Mouse (Mus musculus): ENCODE measurements around the gene Rgl2. TPM values are rescaled to one million over a fixed set of nuclear protein-coding genes. Genes with fewer than 3 reads are reported as not detected.

Gene Rgl2
- polyA plus RNA-seq, 1 experiment, result 171 TPM

GRCm38 (mm10) chr17:33955555-33956214, 26.3 kb downstream of the Rgl2 start, which contains the start of the genes Vps52 and Rps18:
Vps52 (plus strand) TSS chr17:33955812.
Rps18 (minus strand) TSS chr17:33956001.
- peak; percentile 96 to 98 for DNase-seq
- H3K27me3 ChIP-seq (ENCODE audit: control insufficient read depth, insufficient read depth, low read length), result no peaks in the 10 kb centered on the region
- H3K27ac ChIP-seq (ENCODE audit: insufficient read depth, low read length), result peak within 1 kb of the TSS; percentile 83
- H3K4me1 ChIP-seq (ENCODE audit: control insufficient read depth, insufficient read depth, low read length), result no peaks in the 10 kb centered on the region; the same call in 1 of the 2 replicates
- under 1% methylated on average over 50 of the region's 50 CpGs for WGBS
- peak within 1 kb of the TSS; percentile 96 for H3K4me3 ChIP-seq (replicated peaks; ENCODE audit: insufficient read depth, low read depth, low read length)
- no peak for TF ChIP-seq CTCF (IDR thresholded peaks at IDR 0.05; ENCODE audit: borderline replicate concordance, insufficient read depth, low read depth, low read length)
- TF ChIP-seq POLR2A (IDR thresholded peaks at IDR 0.05; ENCODE audit: borderline replicate concordance, insufficient read depth, low read length), result peak; percentile 93

DNA sequence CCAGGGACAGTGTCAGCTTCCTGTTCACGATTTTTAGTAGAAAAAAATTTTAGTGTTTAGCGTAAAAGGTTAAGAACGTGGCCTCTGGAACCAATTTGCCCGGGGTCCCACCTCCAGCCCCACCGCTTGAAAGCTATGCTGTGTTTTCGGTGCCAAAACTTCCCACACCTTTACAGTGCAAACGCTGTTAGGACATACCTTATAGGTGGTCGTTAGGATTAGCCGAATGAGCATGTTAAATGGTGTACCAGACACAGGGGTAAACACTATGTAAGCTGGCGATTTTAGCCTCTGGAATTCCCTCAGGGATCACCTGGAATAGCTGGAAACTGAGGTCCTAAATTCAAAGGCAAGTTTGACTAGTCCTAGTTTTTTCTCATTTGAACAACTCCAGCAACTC, 27.0 kb downstream of the Rgl2 start:
- Histone ChIP-seq H3K4me1 (ENCODE audit: control insufficient read depth, insufficient read depth, low read length) (no peaks in the 10 kb centered on the region; the same call in 1 of the 2 replicates), H3K27me3 (ENCODE audit: control insufficient read depth, insufficient read depth, low read length) (no peaks in the 10 kb centered on the region), H3K27ac (ENCODE audit: insufficient read depth, low read length) (peak overlapping the region; percentile 83), H3K4me3 (replicated peaks; ENCODE audit: insufficient read depth, low read depth, low read length) (peak overlapping the region; percentile 96)
- no peak for DNase-seq
- WGBS, result 7% methylated on average over 10 of the region's 10 CpGs
- no peak for TF ChIP-seq POLR2A (IDR thresholded peaks at IDR 0.05; ENCODE audit: borderline replicate concordance, insufficient read depth, low read length)
- no peak for TF ChIP-seq CTCF (IDR thresholded peaks at IDR 0.05; ENCODE audit: borderline replicate concordance, insufficient read depth, low read depth, low read length)

DNA sequence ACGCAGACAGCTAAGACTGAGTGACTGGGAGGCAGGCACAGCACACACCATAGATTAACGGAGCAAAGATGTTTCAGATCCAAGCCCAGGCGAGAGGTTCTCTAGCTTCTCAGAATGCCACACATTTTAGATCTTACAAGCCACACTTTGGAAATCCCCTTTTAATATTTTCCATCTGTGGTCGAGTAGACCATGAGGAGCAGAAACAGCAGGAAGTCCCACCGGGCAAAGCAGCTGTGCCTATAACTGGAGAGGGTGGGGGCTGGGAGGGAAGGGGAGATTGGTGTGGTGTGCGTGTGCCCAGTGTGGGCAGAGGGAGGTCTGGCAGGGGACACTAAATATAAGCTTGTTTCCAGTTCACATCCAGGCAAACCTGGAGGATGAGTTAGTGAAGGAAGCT, 28.1 kb downstream of the Rgl2 start:
- no peak overlapping the region for H3K27ac ChIP-seq (ENCODE audit: insufficient read depth, low read length)
- no peak for DNase-seq
- no peaks in the 10 kb centered on the region for H3K27me3 ChIP-seq (ENCODE audit: control insufficient read depth, insufficient read depth, low read length)
- TF ChIP-seq CTCF (IDR thresholded peaks at IDR 0.05; ENCODE audit: borderline replicate concordance, insufficient read depth, low read depth, low read length), result no peak
- TF ChIP-seq POLR2A (IDR thresholded peaks at IDR 0.05; ENCODE audit: borderline replicate concordance, insufficient read depth, low read length), result no peak
- 68% methylated on average over 6 of the region's 6 CpGs for WGBS
- no peaks in the 10 kb centered on the region; the same call in 1 of the 2 replicates for H3K4me1 ChIP-seq (ENCODE audit: control insufficient read depth, insufficient read depth, low read length)
- H3K4me3 ChIP-seq (replicated peaks; ENCODE audit: insufficient read depth, low read depth, low read length), result no peak overlapping the region

DNA sequence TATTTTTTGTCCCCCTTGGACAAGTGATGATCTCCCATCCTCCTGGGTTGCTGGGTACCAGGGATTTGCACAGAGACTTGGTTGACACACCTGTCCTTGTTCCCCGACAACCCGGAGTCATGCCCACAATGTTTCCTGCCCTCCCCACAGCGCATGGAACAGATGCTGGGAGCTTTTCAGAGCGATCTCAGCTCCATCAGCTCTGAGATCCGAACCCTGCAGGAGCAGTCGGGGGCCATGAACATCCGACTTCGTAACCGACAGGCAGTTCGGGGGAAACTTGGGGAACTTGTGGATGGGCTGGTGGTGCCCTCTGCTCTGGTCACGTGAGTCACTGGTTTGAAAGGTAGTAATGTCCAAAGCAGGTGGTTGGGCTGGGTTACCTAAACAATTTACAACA, 29.1 kb downstream of the Rgl2 start:
- no peak for TF ChIP-seq POLR2A (IDR thresholded peaks at IDR 0.05; ENCODE audit: borderline replicate concordance, insufficient read depth, low read length)
- TF ChIP-seq CTCF (IDR thresholded peaks at IDR 0.05; ENCODE audit: borderline replicate concordance, insufficient read depth, low read depth, low read length), result no peak
- 95% methylated on average over 11 of the region's 11 CpGs for WGBS
- H3K27ac ChIP-seq (ENCODE audit: insufficient read depth, low read length), result no peak overlapping the region
- no peak for DNase-seq
- H3K27me3 ChIP-seq (ENCODE audit: control insufficient read depth, insufficient read depth, low read length), result no peaks in the 10 kb centered on the region
- no peak overlapping the region for H3K4me3 ChIP-seq (replicated peaks; ENCODE audit: insufficient read depth, low read depth, low read length)
- no peaks in the 10 kb centered on the region; the same call in 1 of the 2 replicates for H3K4me1 ChIP-seq (ENCODE audit: control insufficient read depth, insufficient read depth, low read length)

DNA sequence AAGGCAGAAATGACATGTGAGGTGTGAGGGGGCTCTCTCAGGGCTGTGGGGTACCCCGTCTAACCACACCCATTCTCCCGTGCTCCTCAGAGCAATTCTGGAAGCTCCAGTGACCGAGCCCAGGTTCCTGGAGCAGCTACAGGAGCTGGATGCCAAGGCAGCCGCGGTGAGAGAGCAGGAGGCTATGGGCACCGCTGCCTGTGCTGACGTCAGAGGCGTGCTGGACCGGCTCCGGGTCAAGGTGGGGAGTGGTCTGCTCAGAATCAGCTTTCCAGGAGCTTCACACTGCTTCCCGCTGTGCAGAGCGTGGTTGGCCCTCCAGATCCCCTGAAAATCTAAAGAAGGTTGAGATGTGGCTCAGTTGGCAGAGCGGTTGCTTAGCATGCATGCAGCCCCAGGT, 29.8 kb downstream of the Rgl2 start:
- Histone ChIP-seq H3K4me3 (replicated peaks; ENCODE audit: insufficient read depth, low read depth, low read length) (no peak overlapping the region), H3K4me1 (ENCODE audit: control insufficient read depth, insufficient read depth, low read length) (no peaks in the 10 kb centered on the region; the same call in 1 of the 2 replicates), H3K27ac (ENCODE audit: insufficient read depth, low read length) (no peak overlapping the region), H3K27me3 (ENCODE audit: control insufficient read depth, insufficient read depth, low read length) (no peaks in the 10 kb centered on the region)
- no peak for DNase-seq
- no peak for TF ChIP-seq POLR2A (IDR thresholded peaks at IDR 0.05; ENCODE audit: borderline replicate concordance, insufficient read depth, low read length)
- TF ChIP-seq CTCF (IDR thresholded peaks at IDR 0.05; ENCODE audit: borderline replicate concordance, insufficient read depth, low read depth, low read length), result no peak
- 90% methylated on average over 13 of the region's 13 CpGs for WGBS

DNA sequence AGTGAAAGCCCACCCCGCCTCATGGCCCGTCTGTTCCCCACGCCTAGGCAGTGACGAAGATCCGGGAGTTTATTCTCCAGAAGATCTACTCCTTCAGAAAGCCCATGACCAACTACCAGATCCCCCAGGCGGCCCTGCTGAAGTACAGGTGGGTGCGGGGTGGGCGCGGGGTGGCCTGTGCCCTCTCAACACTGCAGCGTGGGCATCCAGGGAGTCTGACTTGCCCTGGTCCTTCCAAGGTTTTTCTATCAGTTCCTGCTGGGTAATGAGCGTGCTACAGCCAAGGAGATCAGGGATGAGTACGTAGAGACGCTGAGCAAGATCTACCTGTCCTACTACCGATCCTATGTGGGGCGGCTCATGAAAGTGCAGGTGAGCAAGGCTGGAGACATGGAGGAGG, 30.6 kb downstream of the Rgl2 start:
- WGBS, result 92% methylated on average over 15 of the region's 15 CpGs
- Histone ChIP-seq H3K4me3 (replicated peaks; ENCODE audit: insufficient read depth, low read depth, low read length) (no peak overlapping the region), H3K27ac (ENCODE audit: insufficient read depth, low read length) (no peak overlapping the region), H3K4me1 (ENCODE audit: control insufficient read depth, insufficient read depth, low read length) (no peaks in the 10 kb centered on the region; the same call in 1 of the 2 replicates), H3K27me3 (ENCODE audit: control insufficient read depth, insufficient read depth, low read length) (no peaks in the 10 kb centered on the region)
- no peak for DNase-seq
- TF ChIP-seq POLR2A (IDR thresholded peaks at IDR 0.05; ENCODE audit: borderline replicate concordance, insufficient read depth, low read length) (no peak), CTCF (IDR thresholded peaks at IDR 0.05; ENCODE audit: borderline replicate concordance, insufficient read depth, low read depth, low read length) (no peak)

DNA sequence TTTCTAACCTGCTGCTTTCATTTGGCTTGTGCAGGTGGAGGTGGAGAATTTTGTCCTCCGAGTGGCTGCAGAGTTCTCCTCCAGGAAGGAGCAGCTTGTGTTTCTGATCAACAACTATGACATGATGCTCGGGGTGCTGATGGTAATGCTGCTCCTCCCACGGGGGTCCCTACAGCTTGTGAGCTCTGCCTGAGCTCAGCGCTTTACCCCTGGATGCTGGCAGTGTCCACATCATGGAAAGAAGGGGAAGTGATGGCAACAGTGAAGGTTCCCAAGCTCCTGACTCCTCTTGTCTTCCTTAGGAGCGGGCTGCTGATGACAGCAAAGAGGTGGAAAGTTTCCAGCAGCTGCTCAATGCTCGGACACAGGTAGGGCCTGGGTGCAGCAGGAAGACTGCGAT, 33.5 kb downstream of the Rgl2 start:
- no peak for TF ChIP-seq CTCF (IDR thresholded peaks at IDR 0.05; ENCODE audit: borderline replicate concordance, insufficient read depth, low read depth, low read length)
- no peak for TF ChIP-seq POLR2A (IDR thresholded peaks at IDR 0.05; ENCODE audit: borderline replicate concordance, insufficient read depth, low read length)
- no peak overlapping the region for H3K4me3 ChIP-seq (replicated peaks; ENCODE audit: insufficient read depth, low read depth, low read length)
- no peak overlapping the region for H3K27ac ChIP-seq (ENCODE audit: insufficient read depth, low read length)
- no peaks in the 10 kb centered on the region for H3K27me3 ChIP-seq (ENCODE audit: control insufficient read depth, insufficient read depth, low read length)
- no peaks in the 10 kb centered on the region for H3K4me1 ChIP-seq (ENCODE audit: control insufficient read depth, insufficient read depth, low read length)
- DNase-seq, result peak in 1 of 2 experiments; percentile 6
- WGBS, result 91% methylated on average over 7 of the region's 7 CpGs

All from cerebellum, adult 2 months (tissue).